Mouse (Mus musculus) ZHBTc4 (cell line): Measurements from ENCODE around the gene Tcf7.
A peak's percentile ranks its signal among the peaks of the same experiment; 100 is the strongest.

ENCODE experiments used
- DNase-seq: peaks from one replicate; pipeline ENCODE4 v3.0.0-alpha.2; 2011; ENCODE audit warnings: low read depth, low spot score

Tcf7 gene

DNA sequence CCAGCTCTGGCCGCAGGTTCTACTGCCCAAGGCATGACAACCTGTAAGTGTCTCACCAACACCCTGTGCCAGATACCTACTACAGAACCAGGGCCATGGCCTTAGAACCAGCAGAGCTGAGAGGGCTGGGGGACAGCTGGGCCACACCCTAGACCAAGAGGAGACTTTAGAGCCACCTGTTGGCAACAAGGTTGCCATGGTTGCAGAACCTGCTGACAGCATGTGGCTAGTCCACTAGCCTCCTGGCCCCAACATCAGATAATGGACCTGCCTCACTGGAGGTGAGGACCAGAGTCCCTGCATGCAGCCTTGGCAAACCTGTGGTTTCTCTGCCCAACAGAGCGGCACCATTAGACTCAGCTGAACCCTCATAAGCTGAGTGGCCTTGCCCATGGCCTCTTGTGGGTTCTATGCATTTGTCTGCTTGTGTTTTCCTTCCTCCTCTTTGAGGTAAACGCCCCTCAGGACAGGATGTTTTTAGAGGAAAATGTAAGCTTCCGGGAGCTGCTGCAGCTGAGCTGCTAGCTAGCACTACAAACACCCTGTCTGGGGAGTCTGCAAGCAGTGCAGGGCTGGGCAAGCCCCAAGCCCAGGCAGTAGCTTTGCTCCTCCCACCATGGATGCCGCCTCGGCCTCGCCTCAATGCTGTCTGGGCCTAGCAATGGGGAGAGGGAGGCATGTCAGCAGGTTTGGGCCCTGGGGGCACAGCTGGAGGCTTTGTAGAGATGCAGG, 14.5 kb downstream of the Tcf7 start:
- DNase-seq: peak; percentile 72

GRCm38 (mm10) chr11:52267271-52267670, 15.5 kb downstream of the Tcf7 start:
- DNase-seq: no peak

DNA sequence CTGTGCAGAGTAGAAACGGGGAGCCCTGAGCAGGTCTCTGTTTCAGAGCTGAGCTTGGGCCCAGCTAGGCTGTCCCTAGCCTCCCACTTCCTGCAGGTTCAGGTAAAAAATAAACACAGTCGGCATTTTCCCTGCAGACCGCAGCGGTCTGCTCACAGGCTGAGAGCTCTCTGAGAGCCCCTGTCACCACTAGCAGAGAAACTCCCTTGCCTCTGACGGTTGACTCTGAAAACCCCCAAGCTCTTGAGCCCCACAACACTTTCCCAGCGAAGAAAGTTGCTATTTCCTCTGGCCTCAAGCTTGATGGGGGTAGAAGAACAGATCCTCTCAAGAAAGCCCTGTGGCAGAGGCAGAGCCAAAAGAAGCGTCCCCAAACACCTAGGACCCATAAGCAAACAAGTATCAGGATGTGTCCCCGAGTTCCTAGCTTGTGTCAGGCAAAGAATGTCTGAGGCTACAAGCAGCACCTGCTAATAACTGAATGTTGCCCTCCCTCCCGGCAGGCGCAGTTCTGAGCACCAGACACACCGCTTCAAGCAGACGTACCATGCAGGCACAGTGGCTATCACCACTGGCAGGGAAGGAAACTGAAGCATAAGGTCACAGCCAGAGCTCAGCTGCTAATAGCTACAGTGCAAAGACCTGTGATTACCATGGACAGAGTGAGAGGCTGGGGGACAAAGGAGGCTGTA, 17.1 kb downstream of the Tcf7 start:
- DNase-seq: no peak

DNA sequence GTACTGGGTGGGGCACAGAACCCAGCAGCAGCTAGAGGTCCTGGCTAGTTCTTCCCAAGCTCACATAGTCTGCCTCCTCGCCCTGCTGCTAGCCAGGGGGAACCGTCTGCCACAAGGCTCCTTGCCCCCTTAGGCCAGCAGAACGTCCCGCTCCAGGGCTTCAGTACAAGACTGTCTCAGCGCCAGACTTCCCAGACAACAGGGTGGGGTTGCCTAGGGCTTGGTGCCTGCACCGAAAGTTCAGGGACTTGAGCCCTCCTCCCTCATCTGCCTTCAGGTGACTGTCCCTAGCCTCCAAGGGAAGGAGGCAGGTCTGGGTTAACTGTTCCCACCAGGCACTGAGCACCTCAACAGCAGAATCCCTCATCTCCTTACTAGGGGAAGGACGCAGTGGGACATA, 17.9 kb downstream of the Tcf7 start:
- peak; percentile 32 for DNase-seq

DNA sequence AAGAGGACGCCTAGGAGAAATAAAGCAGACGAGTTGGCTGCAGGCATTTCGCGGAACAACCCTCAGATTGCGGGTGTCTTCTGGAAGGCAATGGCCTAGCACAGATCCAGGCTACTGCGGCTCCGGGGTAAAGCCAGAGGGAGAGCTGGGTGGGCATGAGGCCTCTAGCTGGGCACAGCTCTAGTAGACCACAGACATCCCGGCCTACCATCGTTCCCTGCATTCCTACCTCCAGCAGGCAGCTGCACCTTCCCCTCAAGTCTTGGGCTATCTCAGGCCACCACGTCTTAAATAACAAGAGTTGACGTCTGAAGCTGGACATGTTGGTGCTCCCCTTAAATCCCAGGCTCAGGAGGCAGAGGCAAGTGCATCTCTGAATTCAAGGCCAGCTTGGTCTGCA, 20.5 kb downstream of the Tcf7 start:
- DNase-seq: no peak

GRCm38 (mm10) chr11:52261937-52262336, 20.9 kb downstream of the Tcf7 start:
- DNase-seq: peak; percentile 84

DNA sequence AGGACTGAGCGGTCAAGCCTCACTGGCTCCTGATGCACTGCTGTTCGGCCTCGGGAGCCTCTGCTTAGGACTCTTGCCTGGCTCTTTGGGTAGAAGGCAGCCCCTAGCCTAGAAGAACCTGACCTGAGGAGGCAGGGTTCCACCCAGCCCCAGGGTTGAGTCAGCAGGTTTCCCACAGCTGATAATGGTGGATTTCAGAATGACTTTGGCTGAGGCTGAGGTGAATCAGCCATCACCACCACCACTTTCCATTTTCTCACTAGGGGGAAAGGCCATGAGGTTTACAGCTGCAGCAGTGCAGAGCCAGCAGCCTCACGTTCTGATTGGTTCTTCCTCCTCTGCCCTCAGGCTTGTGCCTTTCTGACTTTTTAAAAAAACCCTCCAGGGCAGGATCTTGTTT, 21.9 kb downstream of the Tcf7 start:
- no peak for DNase-seq

- DNase-seq: no peak
Observed at GRCm38 (mm10) chr11:52258711-52259110, 24.1 kb downstream of the Tcf7 start.

- no peak for DNase-seq
Observed at GRCm38 (mm10) chr11:52257376-52257775, 25.4 kb downstream of the Tcf7 start.

DNA sequence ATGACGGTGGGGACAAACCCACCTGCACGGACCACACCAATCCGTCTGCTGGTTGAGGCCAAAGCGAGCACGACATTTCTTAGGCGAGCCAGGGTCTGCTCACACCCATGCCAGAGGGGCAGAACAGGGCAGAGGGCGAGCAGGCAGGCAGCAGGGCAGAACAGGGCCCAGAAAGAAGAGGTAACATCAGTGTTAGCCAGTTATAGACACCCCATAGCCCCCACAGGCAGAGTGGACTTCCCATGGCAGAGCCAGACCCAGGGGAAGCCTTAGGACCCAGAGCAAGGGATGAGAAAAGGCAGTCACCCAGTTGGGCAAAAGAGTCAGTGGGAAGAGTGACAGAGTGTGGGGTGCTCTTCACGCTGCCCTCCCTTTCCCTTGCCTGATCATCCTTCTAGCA, 27.7 kb downstream of the Tcf7 start:
- DNase-seq: no peak

DNA sequence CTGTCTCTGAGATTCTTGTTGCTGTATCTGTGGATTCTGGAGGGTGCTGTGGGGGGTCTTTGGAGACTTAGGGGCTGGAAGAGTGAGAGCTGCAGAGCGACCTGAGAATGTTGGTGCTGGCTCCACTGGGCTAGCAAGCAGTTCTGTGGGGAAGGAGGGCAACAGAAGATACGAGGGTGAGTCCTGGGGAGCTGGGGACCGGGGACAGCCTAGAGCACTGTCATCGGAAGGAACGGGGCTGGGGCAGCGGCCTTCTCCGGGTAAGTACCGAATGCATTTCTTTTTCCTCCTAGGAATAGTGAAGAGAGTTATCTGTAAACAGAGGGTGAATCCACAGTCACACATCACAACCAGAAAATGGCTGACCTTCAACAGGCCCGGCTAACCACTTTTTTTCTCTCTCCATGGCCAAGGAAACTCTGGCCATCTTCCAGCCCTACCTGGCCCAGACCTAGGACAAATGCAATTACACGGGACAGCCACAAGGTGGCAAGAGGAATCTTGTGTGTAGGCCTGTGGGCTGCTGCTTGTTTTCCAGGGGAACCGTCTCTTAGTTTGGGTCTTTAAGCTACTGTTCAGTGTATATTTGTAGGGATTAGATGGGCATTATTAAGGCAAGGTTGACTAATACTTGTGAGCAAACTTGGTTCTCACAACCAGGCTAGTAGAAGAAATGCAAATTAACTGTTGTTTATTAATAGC, 29.0 kb downstream of the Tcf7 start:
- DNase-seq: peak; percentile 80

- DNase-seq: no peak
Observed at GRCm38 (mm10) chr11:52252692-52253091, 30.1 kb downstream of the Tcf7 start.

DNA sequence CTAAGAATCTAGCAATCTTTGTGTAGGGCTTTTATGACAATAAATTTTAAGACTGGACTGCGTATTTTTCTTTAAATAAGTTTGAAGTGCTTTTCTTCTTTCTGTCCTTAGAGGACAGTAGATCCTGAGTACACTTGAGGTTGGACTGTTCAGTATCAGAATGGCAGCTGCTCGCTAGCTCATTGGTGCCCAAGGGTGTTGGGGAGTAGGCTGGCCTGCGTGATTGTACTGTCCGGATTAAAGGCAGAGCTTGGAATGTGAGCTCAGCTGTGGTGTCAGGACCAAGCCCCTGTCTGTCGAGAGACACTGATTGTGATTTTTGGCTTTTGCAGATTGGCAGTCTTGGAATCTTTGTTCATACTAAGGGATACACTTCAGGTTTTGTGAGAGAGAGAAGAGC, 31.0 kb downstream of the Tcf7 start:
- DNase-seq: no peak

DNA sequence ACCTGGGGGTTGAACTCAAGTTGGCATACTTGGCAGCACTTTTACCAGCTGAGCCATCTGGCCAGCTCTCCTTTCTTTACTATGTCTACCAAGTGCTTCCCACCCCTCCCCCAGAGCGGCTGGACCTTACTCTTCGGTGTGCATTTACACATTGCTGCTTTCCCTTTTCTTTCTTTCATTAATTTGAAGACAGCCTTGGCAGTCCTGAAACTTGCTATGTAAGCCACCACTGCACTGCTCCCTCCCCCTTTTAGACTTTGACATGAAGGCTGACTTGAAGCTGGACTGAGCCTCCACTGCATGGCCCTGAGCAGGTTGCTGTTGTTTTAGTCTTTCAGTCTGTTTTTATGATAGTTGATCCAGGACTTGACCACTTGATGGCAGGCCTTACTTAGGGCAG, 33.4 kb downstream of the Tcf7 start:
- no peak for DNase-seq

DNA sequence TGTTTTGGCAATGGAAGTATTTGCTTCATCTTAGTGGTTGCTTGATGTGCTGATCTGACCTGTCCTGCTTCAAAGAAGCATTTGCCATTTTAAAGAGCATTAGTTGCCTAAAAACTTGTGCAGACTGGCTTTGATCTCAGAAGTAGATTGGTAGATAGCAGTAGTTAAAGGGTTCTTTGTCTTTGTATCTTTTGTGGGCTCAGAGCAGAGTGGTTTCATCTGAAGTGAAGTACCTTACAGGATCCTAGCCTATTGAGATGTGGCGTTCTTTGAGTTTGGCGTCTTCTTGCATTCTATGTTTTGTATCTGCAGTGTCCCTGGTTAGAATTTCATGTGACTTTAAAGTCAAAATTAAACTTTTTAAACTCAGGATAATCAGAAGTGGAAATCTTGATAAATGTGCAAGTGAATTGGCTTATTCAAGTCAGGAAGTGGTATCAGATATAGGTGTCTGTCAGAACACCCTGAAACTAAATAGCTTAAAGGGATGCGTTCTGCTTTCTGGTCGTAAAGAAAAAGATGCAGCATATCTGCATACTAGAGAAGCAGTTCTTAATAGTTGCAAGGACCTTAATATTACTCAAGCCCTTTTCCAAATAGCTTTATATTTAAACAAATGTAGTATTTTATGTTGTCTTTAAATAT, 41.8 kb downstream of the Tcf7 start:
- peak; percentile 53 for DNase-seq

DNA sequence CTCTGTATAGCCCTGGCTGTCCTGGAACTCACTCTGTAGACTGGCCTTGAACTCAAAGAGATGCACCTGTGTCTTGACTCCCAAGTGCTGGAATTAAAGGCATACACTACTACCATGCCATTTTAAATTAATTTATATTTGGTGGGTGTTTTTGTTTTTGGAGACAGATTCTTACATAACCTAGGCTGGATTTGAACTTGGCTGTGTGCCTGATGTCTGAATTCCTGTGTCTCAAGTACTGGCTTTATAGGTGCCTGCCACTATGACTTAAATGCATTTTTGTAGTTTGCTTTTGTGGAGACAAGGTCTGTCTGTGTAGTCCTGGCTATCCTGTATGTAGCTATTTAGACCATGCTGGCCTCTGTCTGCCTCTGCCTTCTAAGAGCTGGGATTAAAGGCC, 48.3 kb downstream of the Tcf7 start:
- DNase-seq: no peak

- no peak for DNase-seq
Observed at GRCm38 (mm10) chr11:52233906-52234305, 48.9 kb downstream of the Tcf7 start.

DNA sequence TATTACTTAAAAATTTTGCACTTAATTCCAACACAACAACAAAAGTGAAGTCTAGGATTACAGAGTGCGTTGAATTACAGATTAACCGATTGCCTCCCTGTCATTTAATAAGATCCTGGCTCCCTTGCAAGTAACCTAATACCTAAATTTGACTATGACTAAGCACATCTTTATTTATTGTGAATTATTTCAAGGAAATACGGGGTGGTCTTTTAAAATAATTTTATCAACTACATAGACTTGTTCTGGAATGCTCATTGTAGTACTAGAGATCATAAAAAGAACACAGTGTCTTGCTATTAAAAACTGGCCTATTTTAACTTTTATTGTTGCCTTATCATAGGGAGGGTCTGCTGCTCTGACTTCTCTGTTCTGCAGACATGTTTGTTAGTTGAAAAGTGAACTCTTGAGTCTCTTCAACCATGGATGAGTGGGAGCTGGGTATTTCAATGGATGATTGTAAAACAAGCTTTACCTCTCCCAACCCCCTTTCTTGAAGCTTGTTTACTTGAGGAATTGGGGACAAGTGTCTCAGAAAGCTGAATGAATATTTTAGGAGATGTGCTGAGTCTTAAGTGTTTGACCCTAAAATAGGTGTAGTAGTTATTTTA, 49.7 kb downstream of the Tcf7 start:
- DNase-seq: no peak

GRCm38 (mm10) chr11:52231606-52232541, 50.9 kb downstream of the Tcf7 start, which contains the start of gene Skp1a:
Gene Skp1a, plus strand, starts transcription at chr11:52231995.
- peak; percentile 94 for DNase-seq

GRCm38 (mm10) chr11:52230694-52231093, 52.1 kb downstream of the Tcf7 start:
- DNase-seq: no peak
